In genomic region chr9:77265268-77266017, GRCm38 (mm10) we compare ENCODE assay signal across 17 mouse cellular contexts.
DNase-seq lines count a peak whose midpoint lies in the region; ATAC-seq and TF ChIP-seq lines count a peak whose summit lies in the region.
"Had no signal": no experiment of that assay in that cellular context is flagged by ENCODE, and none has a peak within 500 bp of the region (broad histone marks: within the 10 kb centered on the region; RNA-seq: fewer than 3 reads in every experiment).

No protein-coding gene starts in this region.

- intact Hi-C loops in left cerebral cortex, adult 2 months (cut with DNase I): loop anchor here (5.0 kb wide), 2 partner anchors 42 to 68 kb away; no protein-coding TSS in a partner anchor

- DNase-seq in heart, postnatal 4 days: no peak
- DNase-seq in stomach, postnatal 0 days (ENCODE audit: low spot score): no peak
- peak; percentile 26 to 32 for DNase-seq in left cerebral cortex, adult 2 months (ENCODE audit: extremely low spot score in 1 of 2, low spot score in 2 of 2)
- DNase-seq in telencephalon, adult 2 months (ENCODE audit: low read depth, low spot score): peak; percentile 92
- no peak for DNase-seq in urinary bladder, postnatal 4 days (ENCODE audit: low spot score in 2 of 2)
- DNase-seq: adrenal gland, postnatal 25 days; cerebellum, adult 2 months; gastrocnemius, postnatal 14 days had no signal

- no peaks in the 10 kb centered on the region for H3K9me3 ChIP-seq in heart, embryonic 15.5 days (replicated peaks)
- no peaks in the 10 kb centered on the region for H3K9me3 ChIP-seq in stomach, embryonic 15.5 days
- no peaks in the 10 kb centered on the region for H3K9me3 ChIP-seq in stomach, postnatal 0 days (ENCODE audit: control insufficient read depth, low read length)
- H3K9me3 ChIP-seq: embryonic facial prominence, embryonic 13.5 days; liver, embryonic 15.5 days had no signal

- no peak overlapping the region for H3K4me3 ChIP-seq in heart, embryonic 15.5 days
- H3K4me3 ChIP-seq in stomach, embryonic 15.5 days (replicated peaks): no peak overlapping the region
- H3K4me3 ChIP-seq in stomach, postnatal 0 days (ENCODE audit: low read depth, low read length): no peak overlapping the region
- no peak overlapping the region for H3K4me3 ChIP-seq in left cerebral cortex, adult 2 months
- H3K4me3 ChIP-seq: embryonic facial prominence, embryonic 13.5 days; liver, embryonic 15.5 days; myocyte had no signal

- TF ChIP-seq EP300 in stomach, postnatal 0 days (optimal IDR thresholded peaks at IDR 0.05): no peak

- peaks cover 9% of the 10 kb centered on the region for H3K4me1 ChIP-seq in heart, embryonic 15.5 days (replicated peaks)
- no peaks in the 10 kb centered on the region for H3K4me1 ChIP-seq in stomach, embryonic 15.5 days
- H3K4me1 ChIP-seq in stomach, postnatal 0 days (replicated peaks; ENCODE audit: control insufficient read depth, insufficient read depth): no peaks in the 10 kb centered on the region
- H3K4me1 ChIP-seq: embryonic facial prominence, embryonic 13.5 days; liver, embryonic 15.5 days had no signal

- no peak for TF ChIP-seq CTCF in stomach, postnatal 0 days (IDR thresholded peaks at IDR 0.05; ENCODE audit: low read depth)
- TF ChIP-seq CTCF in left cerebral cortex, adult 2 months (IDR thresholded peaks at IDR 0.05): no peak

- H3K4me2 ChIP-seq in heart, embryonic 15.5 days: no peak overlapping the region
- no peak overlapping the region for H3K4me2 ChIP-seq in stomach, embryonic 15.5 days
- no peak overlapping the region for H3K4me2 ChIP-seq in stomach, postnatal 0 days (replicated peaks; ENCODE audit: low read depth)
- H3K4me2 ChIP-seq: embryonic facial prominence, embryonic 13.5 days; liver, embryonic 15.5 days had no signal

- no peak for ATAC-seq in heart, embryonic 15.5 days (replicated peaks; ENCODE audit: insufficient number of reproducible peaks, insufficient read depth, low FRiP score, low read depth)
- ATAC-seq in stomach, embryonic 15.5 days (ENCODE audit: insufficient read depth, low FRiP score, low read depth): peak; percentile 50; the same call in 1 of the 2 replicates
- ATAC-seq in stomach, postnatal 0 days (ENCODE audit: low FRiP score, low TSS enrichment): no peak
- ATAC-seq in activated CD4-positive, CD25-positive, alpha-beta regulatory T cell, adult 4 months: no peak
- ATAC-seq: CD4-positive, CD25-positive, alpha-beta regulatory T cell, adult 4 months; Patski had no signal

- H3K27me3 ChIP-seq in heart, embryonic 15.5 days: no peaks in the 10 kb centered on the region
- H3K27me3 ChIP-seq in stomach, embryonic 15.5 days (replicated peaks): no peaks in the 10 kb centered on the region
- no peaks in the 10 kb centered on the region for H3K27me3 ChIP-seq in stomach, postnatal 0 days (ENCODE audit: control insufficient read depth, insufficient read depth, low read length)
- H3K27me3 ChIP-seq: embryonic facial prominence, embryonic 13.5 days; liver, embryonic 15.5 days; Patski had no signal

- no peaks in the 10 kb centered on the region for H3K36me3 ChIP-seq in heart, embryonic 15.5 days
- no peaks in the 10 kb centered on the region for H3K36me3 ChIP-seq in stomach, embryonic 15.5 days
- no peaks in the 10 kb centered on the region for H3K36me3 ChIP-seq in stomach, postnatal 0 days (ENCODE audit: control insufficient read depth, insufficient read depth, low read length)
- H3K36me3 ChIP-seq: embryonic facial prominence, embryonic 13.5 days; liver, embryonic 15.5 days had no signal

- peak overlapping the region; percentile 39 for H3K27ac ChIP-seq in heart, embryonic 15.5 days
- no peak overlapping the region for H3K27ac ChIP-seq in stomach, embryonic 15.5 days
- H3K27ac ChIP-seq in stomach, postnatal 0 days (replicated peaks): no peak overlapping the region
- peak overlapping the region; percentile 70 for H3K27ac ChIP-seq in left cerebral cortex, adult 2 months
- H3K27ac ChIP-seq: embryonic facial prominence, embryonic 13.5 days; liver, embryonic 15.5 days; macrophage had no signal

- no peak overlapping the region for H3K9ac ChIP-seq in heart, embryonic 15.5 days
- no peak overlapping the region for H3K9ac ChIP-seq in stomach, embryonic 15.5 days
- H3K9ac ChIP-seq in stomach, postnatal 0 days (ENCODE audit: low read length): no peak overlapping the region
- H3K9ac ChIP-seq: embryonic facial prominence, embryonic 13.5 days; liver, embryonic 15.5 days had no signal

- WGBS in heart, embryonic 15.5 days: 47% methylated on average over 4 of the region's 4 CpGs
- WGBS in stomach, embryonic 15.5 days: 63% methylated on average over 4 of the region's 4 CpGs
- 71% methylated on average over 4 of the region's 4 CpGs for WGBS in stomach, postnatal 0 days

Comparison
In these comparisons a context has a peak if more than half of its experiments do, and no peak if none do; other contexts are left out.
1. H3K27ac ChIP-seq: peak in heart, embryonic 15.5 days (single experiment) and left cerebral cortex, adult 2 months (single experiment); none in stomach, embryonic 15.5 days (single experiment) and stomach, postnatal 0 days (single experiment).
2. DNase-seq: peak in left cerebral cortex, adult 2 months (2 of 2) and telencephalon, adult 2 months (single experiment); none in heart, postnatal 4 days (single experiment), stomach, postnatal 0 days (single experiment) and urinary bladder, postnatal 4 days (0 of 2).